Mouse (Mus musculus) kidney, adult 2 months (tissue): ENCODE measurements around the gene Rapgef4.

Source experiments
- CTCF ChIP-seq: fragments of 200-500 bp; conservative IDR thresholded peaks from 2 replicates; pipeline ENCODE4 v1.5.1; 2011; ENCODE audit warnings: low read depth, mild to moderate bottlenecking, control low read depth, low read length, moderate library complexity, mixed read lengths; ENCODE audit not compliant: insufficient read depth, insufficient read length
- POLR2A ChIP-seq: fragments of 200-500 bp; IDR thresholded peaks from one replicate; pipeline ENCODE4 v1.6.1; 2011; ENCODE audit warnings: low read depth, low read length, control low read depth

GRCm38 (mm10) chr2:72230545-72230944 lies 249.5 kb downstream of the Rapgef4 start:
- TF ChIP-seq POLR2A: no peak
- no peak for TF ChIP-seq CTCF
